Mouse (Mus musculus) bone marrow, adult 2 months (tissue): ENCODE measurements around the gene Cdc42se1.

Source experiments
- CTCF ChIP-seq: fragments of 200-500 bp; IDR thresholded peaks from 2 replicates; pipeline ENCODE4 v1.5.1; 2011; ENCODE audit warnings: low read length, control low read depth; ENCODE audit not compliant: control insufficient read depth, insufficient read depth
- POLR2A ChIP-seq: fragments of 200-500 bp; IDR thresholded peaks from 2 replicates; pipeline ENCODE4 v1.6.1; 2011; ENCODE audit warnings: low read depth, mild to moderate bottlenecking, control low read depth, low read length, borderline replicate concordance; ENCODE audit not compliant: control insufficient read depth

DNA sequence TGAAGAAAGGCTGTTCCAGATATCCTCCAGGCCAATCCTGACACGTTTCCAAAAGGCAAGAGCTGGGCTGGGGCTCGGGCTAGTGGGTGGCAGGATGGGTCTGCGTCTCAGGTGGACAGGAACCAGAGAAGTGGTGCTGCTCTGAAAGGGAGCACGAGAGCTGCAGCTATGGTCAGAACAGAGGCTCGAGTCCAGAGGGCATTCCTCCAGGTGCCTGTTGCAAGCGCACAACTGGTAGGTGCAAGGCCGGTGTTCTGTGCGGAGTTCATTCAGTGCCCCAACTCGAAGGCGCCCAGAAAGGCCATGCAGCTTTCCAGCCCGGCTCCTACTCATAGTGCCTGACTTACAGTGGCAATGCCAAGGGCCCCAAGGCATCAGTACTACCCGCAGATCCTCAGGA lies 11.4 kb downstream of the Cdc42se1 start:
- TF ChIP-seq CTCF = no peak
- TF ChIP-seq POLR2A = no peak
